Mouse (Mus musculus) left cerebral cortex, postnatal 4 days (tissue): ENCODE measurements around the gene Vmn1r204. TPM values are rescaled to one million over a fixed set of nuclear protein-coding genes. Genes with fewer than 3 reads are reported as not detected.
"Not testable (repeated sequence)": the region's sequence is repeated elsewhere in the genome, so short reads cannot be mapped to it uniquely, and the experiment has no call there.

Experiments
- DNase-seq: peaks from one replicate; pipeline ENCODE4 v3.0.0-alpha.2; 2022
- intact Hi-C: fragments of 180-260 bp; cut with DNase I; formaldehyde crosslinking; loops from one replicate; pipeline ENCODE4 v1.15.1; 2025
- total RNA-seq, 2 experiments: library from RNA; stranded (reverse); gene quantifications; 2 replicates each; pipeline ENCODE4 v1.2.3; 2021

Vmn1r204 gene
- total RNA-seq, result not detected

GRCm38 (mm10) chr13:22552898-22553297 is at the start of gene Vmn1r204:
Vmn1r204 (plus strand) TSS chr13:22553198.
- not testable (repeated sequence) for DNase-seq

GRCm38 (mm10) chr13:22505281-22505680 is 47.7 kb upstream of the Vmn1r204 start, which contains the start of gene Vmn1r202:
Vmn1r202 (minus strand) TSS chr13:22505381.
- DNase-seq, result no peak
- intact Hi-C loops, result no loop called here

More at GRCm38 (mm10) chr13:22552898-22553297, at the start of gene Vmn1r204:
- intact Hi-C loops, result not testable (repeated sequence)

GRCm38 (mm10) chr13:22517814-22518213 is 35.2 kb upstream of the Vmn1r204 start, which contains the start of gene Vmn1r203:
Vmn1r203 (plus strand) TSS chr13:22518114.
- intact Hi-C loops, result no loop called here
- DNase-seq, result no peak

GRCm38 (mm10) chr13:22574911-22575310 is 21.9 kb downstream of the Vmn1r204 start:
- intact Hi-C loops, DNase-seq: not testable (repeated sequence)

GRCm38 (mm10) chr13:22583336-22583735 is 30.3 kb downstream of the Vmn1r204 start:
- intact Hi-C loops, DNase-seq: not testable (repeated sequence)

GRCm38 (mm10) chr13:22592900-22593299 is 39.9 kb downstream of the Vmn1r204 start, which contains the start of gene Vmn1r205:
Vmn1r205 (minus strand) TSS chr13:22593000.
- intact Hi-C loops, result no loop called here
- DNase-seq, result no peak

Other genes with a start within 250 kb of the Vmn1r204 start
- not detected for gene Vmn1r197, start 228.6 kb upstream of the Vmn1r204 start, total RNA-seq
- not detected for gene Vmn1r198, start 202.8 kb upstream of the Vmn1r204 start, total RNA-seq
- not detected for gene Vmn1r199, start 173.4 kb upstream of the Vmn1r204 start, total RNA-seq
- gene Vmn1r200, start 162.8 kb upstream of the Vmn1r204 start, total RNA-seq, result not detected
- not detected for gene Vmn1r201, start 81.3 kb upstream of the Vmn1r204 start, total RNA-seq
- not detected for gene Vmn1r202, start 47.8 kb upstream of the Vmn1r204 start, total RNA-seq
- under 1 TPM in 1 of 2 experiments, not detected in 1; 0.06 TPM for gene Vmn1r203, start 35.1 kb upstream of the Vmn1r204 start, total RNA-seq
- gene Vmn1r205, start 39.8 kb downstream of the Vmn1r204 start, total RNA-seq, result not detected
- not detected for gene Vmn1r206, start 71.1 kb downstream of the Vmn1r204 start, total RNA-seq
- gene Vmn1r207-ps, start 176.4 kb downstream of the Vmn1r204 start, total RNA-seq, result under 1 TPM; 0.12 to 0.14 TPM
- not detected for gene Vmn1r208, start 224.2 kb downstream of the Vmn1r204 start, total RNA-seq